Mouse (Mus musculus) stomach, embryonic 16.5 days (tissue): ENCODE measurements around the gene Gm8127. TPM values are rescaled to one million over a fixed set of nuclear protein-coding genes. Genes with fewer than 3 reads are reported as not detected.

Source experiments
- polyA plus RNA-seq: library from polyadenylated mRNA; unstranded; fragments of >200 nt; fragmentation: Nextera tagmentation; extraction: Ambion mirVana; gene quantifications from 2 replicates; pipeline ENCODE4 v1.2.1, GENCODE M21; 2015

Gene Gm8127
- polyA plus RNA-seq, 1 experiment from 2014 or later, result not detected

Other genes starting within 250 kb of the Gm8127 start
- not detected in 2 replicates for gene Gm8094, start 217.2 kb downstream of the Gm8127 start, polyA plus RNA-seq
- gene Gm8104, start 193.2 kb downstream of the Gm8127 start, polyA plus RNA-seq, result not detected in 2 replicates
- not detected in 2 replicates for gene Gm7233, start 114.0 kb downstream of the Gm8127 start, polyA plus RNA-seq
- not detected in 2 replicates for gene Gm8122, start 58.5 kb downstream of the Gm8127 start, polyA plus RNA-seq
- gene Gm8126, start 35.2 kb downstream of the Gm8127 start, polyA plus RNA-seq, result not detected in 2 replicates
- not detected in 2 replicates for gene Gm9732, start 18.8 kb downstream of the Gm8127 start, polyA plus RNA-seq
- gene 1700001F09Rik, start 54.0 kb upstream of the Gm8127 start, polyA plus RNA-seq, result not detected in 2 replicates
- not detected in 2 replicates for gene Gm8138, start 122.5 kb upstream of the Gm8127 start, polyA plus RNA-seq
- gene Gm5799, start 249.7 kb upstream of the Gm8127 start, polyA plus RNA-seq, result not detected in 2 replicates